Mouse (Mus musculus) cerebellum, adult 9-10 months (tissue): ENCODE results near the gene Top2a.
"Not testable (repeated sequence)": the region's sequence is repeated elsewhere in the genome, so short reads cannot be mapped to it uniquely, and the experiment has no call there.

ENCODE experiments used
- DNase-seq: peaks from one replicate; pipeline ENCODE4 v3.0.0; 2022

Gene Top2a

DNA sequence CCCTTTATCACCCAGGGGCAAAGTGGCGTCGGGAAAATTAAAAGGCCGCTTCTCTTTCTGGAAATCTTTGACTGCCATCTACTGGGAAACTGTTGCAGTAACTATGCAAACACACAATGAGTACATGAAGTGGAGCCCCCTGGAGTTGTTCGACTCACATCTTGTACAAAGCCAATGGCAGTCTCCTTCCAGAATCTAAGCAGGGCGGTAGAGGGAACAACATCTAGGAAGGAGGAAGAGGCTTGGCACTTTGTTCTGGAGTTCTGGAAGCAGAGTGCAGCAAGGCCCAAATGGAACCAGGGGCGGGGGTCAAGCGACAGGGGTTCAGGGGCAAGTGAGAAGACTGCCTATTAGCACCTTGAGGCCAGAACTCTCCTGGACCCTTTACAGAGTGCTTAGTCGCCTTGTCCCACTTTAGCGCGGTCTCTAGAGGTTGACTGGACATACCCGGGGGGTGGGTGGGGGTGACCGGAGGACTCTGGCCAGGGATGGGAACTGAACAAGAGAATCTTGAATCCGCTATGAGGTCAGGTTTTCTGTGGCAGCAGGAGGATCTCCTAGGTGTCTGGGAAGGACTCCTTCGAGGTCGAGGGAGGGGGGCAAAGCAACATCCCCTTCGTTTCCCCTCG is 16.5 kb upstream of the Top2a start:
- DNase-seq: no peak

DNA sequence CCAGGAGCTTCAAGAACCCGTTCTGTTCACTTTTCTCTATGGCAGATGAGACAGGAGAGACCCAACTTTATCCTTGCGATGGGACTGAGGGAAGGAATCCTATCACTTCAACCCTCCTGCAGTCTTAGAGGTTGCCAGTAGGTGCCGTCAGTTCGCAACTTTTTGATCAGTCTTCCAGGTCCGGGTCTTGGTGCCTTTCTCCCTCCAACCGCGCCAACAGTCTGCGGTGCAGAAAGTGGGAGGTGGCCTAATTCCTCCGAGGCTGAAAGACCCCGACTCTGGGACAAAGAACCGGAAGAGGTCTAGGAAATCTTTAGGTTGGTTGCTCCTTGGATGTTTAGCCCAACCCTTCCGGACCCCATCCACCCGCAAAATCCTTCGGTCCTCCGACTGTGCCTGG is 15.8 kb upstream of the Top2a start:
- peak; percentile 59 for DNase-seq

GRCm38 (mm10) chr11:99036254-99036653 is 12.3 kb upstream of the Top2a start:
- no peak for DNase-seq

- DNase-seq: no peak
Observed at GRCm38 (mm10) chr11:99035350-99035749, 11.4 kb upstream of the Top2a start.

GRCm38 (mm10) chr11:99026899-99027440 is 3.0 kb upstream of the Top2a start:
- DNase-seq: no peak

GRCm38 (mm10) chr11:99025878-99026277 is 1.9 kb upstream of the Top2a start:
- no peak for DNase-seq

DNA sequence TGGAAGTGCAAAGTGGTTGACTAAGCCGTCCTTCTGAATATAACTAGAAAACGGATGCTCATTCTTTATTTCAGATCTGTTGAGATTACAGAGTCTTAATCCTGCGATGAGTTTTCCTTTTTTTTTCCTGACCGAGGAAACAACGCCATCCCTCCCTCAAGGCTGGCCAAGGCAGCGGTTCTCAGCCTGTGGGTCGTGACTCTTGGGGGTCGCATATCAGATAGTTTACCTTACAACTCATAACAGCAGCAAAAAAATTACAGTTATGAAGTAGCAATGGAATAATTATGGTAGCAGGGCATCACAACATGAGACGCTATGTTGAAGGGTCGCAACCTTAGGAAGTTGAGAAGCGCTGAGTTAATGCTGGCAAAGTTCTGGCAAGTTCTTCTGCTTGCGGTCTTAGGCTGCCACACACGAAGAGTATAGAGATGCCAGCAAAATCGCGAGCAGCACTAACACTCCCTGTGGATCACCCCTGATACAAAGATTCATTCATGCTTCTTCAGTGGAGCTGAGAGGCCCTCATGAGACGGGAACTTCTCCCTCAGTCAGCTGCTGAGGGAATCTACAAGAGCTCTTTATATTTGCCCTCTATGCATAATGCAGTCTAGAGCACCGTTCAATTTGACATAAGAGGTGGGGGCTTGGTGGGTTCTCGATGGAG is 612 bp upstream of the Top2a start:
- no peak for DNase-seq

DNA sequence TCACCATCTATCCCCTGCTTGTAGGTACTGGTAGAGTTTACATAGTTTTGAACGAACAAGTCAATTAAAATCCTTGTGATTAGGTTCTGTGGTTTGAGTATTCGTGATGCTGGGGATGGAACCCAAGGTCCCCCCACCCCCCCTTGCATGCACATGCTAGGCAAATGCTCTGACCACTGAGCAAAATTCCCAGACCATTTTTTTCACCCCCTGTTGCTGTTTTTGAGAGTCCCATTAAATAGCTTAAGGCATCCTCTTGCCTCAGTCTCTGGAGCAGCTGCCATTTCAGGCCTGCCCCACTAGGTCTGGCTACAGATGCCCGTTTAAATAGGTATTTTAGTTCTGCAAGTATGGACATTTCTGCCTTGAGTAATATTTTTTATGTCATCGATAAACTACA is 895 bp downstream of the Top2a start:
- DNase-seq: no peak

- no peak for DNase-seq
Observed at GRCm38 (mm10) chr11:99022384-99022933, 1.5 kb downstream of the Top2a start.

- DNase-seq: no peak
Observed at GRCm38 (mm10) chr11:99019844-99020243, 4.1 kb downstream of the Top2a start.

- DNase-seq: no peak
Observed at GRCm38 (mm10) chr11:99013856-99014255, 10.1 kb downstream of the Top2a start.

- no peak for DNase-seq
Observed at GRCm38 (mm10) chr11:99010706-99011105, 13.3 kb downstream of the Top2a start.

DNA sequence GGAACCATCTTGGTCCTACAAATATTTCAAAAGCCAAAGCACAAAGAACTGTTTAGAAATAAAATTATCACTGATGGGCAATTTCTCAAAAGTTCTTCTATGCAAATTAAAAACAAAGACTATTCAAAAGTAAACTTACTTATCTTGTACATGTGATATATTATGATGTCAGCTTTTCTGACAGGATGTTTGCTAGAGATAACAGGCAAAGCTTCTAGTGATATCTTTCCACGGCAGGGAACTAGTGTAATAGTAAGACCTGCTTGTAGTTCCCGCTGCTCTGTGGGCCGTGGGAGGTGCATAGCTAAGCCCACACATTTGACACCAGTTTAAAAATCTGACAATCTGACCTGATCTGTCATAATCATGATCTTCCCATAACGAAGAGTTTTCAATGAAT is 13.9 kb downstream of the Top2a start:
- DNase-seq: no peak

DNA sequence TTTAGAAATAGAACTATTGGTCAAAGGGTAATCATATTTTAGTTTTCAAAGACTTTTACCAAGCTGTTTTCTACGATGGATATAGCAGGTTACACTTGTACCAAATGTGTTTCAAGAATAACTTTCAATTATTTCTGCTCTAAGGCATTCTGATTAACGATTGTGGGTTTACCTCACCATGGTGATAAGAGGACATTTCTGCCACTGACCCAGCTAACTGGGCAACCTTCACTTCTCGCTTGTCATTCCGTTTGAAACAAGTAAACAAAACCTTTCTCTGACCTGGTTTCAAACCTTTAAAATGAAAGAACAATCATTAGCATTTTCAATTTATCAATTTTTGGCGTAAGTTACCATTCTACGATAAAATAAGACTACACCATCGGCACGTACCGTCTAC is 17.2 kb downstream of the Top2a start:
- no peak for DNase-seq

DNA sequence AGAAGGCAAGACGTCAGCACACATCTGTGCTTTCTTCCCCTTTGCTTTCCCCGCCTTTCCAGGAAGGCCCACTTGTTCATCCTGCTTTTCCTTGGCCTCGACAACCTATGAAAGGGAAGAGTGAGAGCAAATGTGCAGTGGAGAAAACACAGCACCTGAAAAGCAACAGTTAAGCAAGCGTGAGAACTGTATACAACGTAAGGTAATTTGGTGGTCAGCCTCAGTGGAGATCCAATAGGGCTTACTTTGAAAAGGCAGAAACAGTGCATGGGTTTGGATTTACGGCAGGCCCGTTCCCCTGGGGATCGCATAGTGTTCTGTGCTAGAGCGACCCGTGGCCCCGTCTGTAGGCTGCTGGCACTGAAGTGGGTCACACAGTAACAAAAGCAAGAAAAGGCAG is 24.7 kb downstream of the Top2a start:
- DNase-seq: no peak

DNA sequence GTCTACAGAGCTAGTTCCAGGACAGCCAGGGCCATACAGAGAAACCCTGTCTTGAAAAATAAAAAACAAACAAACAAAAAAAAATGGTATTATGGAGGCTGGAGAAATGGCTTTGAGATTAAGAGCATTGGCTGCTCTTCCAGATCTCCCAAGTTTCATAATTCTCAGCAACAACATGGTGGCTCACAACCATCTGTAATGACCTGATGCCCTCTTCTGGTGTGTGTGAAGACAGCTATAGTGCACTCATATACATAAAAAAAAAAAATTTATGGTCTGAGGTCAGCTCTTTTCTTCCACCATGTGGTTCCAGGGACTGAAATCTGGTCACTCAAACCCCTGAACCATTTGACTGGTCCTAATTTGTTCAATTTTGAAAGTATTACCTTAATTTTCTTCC is 25.2 kb downstream of the Top2a start:
- no peak for DNase-seq

- no peak for DNase-seq
Observed at GRCm38 (mm10) chr11:98997659-98998058, 26.3 kb downstream of the Top2a start.

GRCm38 (mm10) chr11:98995987-98996386 is 28.0 kb downstream of the Top2a start:
- DNase-seq: no peak

DNA sequence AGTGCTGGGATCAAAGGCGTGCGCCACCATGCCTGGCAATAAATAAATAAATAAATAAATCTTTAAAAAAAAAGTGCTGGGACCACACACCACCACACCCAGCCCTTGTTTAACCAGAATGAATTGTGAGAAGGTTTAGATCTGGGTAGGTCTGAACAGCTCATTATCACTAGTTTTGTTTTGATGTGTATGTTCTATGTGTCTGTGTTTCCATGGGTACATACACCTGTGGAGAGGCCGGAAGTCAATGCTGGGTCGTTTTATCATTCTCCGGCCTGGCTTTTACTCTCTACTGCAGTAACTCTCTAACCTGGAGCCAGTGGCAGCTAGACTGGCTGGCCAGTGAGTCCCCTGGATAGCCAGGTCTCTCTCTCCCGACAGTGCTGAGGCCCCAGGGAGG is 33.1 kb downstream of the Top2a start:
- DNase-seq: no peak

- not testable (repeated sequence) for DNase-seq
Observed at GRCm38 (mm10) chr11:98988260-98988659, 35.7 kb downstream of the Top2a start.

DNA sequence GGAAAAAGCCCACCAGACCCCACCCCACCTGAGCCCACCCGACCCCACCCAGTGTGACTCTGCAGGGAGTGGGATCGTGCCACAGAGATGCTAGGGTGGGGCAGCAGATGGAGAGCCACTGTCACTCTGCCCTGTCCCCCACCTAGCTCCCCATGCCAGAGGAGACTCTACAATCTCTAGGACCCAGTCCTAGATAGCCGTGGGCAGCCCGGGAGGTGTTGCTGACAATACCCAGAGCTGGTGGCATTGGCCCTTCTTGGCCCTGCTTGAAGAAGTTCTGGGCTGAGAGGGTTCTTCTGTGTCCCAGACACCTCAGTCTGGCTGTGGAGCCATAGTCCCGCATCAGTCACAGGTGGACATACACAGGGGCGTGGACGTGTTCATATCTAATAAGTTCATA is 38.4 kb downstream of the Top2a start:
- no peak for DNase-seq

- DNase-seq: peak; percentile 18
Observed at GRCm38 (mm10) chr11:98983551-98983950, 40.4 kb downstream of the Top2a start.

DNA sequence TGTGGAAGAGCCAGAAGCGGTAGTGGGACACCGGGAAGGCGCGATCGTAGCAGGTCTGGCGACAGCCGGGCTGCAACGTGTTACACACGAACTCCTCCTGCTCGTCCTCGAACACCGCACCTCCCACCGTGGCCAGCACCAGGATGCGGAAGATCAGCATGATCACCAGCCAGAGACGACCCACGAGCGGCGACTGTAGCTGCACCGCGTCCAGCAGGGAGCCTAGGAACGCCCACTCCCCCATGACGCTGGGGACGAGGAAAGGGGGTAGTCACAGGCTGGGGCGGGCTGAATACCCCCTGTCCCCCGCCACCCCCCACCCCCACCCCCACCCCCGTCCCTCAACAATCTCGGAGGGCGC is 41.2 kb downstream of the Top2a start, which contains the start of gene Gjd3:
Gene Gjd3, minus strand, starts transcription at position 244 of the 361 bp plus-strand sequence.
- DNase-seq: no peak
